Mouse (Mus musculus): Measurements from ENCODE around the gene Mrpl20. TPM values are rescaled to one million over a fixed set of nuclear protein-coding genes. Genes with fewer than 3 reads are reported as not detected.

The Mrpl20 gene
- polyA plus RNA-seq, 1 experiment, result 73.4 TPM

DNA sequence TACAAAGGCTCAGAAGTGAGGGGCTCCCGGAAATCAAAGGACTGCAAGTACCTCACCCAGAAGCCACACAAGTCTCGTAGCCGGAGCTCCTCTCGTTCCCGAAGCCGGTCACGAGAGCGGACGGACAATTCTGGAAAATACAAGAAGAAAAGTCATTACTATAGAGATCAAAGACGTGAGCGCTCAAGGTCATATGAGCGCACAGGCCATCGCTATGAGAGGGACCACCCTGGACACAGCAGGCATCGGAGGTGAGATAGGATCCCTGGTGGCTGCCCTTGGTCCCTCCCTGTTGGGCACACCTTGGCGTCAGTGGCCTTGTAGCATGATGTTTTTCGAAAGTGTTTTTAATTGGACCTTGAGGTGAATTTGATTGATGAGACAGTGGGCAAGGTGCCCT lies 20.8 kb downstream of the Mrpl20 start:
- 93% methylated on average over 16 of the region's 16 CpGs for WGBS

DNA sequence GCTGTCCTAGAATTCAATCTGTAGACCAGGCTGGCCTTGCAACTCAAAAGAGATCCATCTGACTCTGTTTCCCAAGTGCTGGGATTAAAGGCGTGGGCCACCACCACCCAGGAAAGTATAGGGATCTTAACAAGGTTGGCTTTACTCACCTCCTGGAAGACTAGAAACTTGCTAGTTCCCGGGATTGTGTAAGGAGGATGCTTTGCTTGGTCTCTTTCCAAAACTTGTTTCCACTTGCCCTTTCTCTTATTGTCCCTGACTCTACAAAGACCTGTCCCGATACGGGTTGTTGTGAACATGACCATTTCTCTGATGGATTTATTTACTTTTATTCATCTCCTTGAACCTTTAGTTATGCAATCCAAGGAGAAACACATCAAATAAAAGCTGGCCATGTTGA lies 27.2 kb downstream of the Mrpl20 start:
- WGBS, result 90% methylated on average over 4 of the region's 4 CpGs
- DNase-seq (ENCODE audit: low read depth, low spot score), result no peak

More for the DNA sequence above, 20.8 kb downstream of the Mrpl20 start:
- DNase-seq (ENCODE audit: low read depth, low spot score), result no peak

DNA sequence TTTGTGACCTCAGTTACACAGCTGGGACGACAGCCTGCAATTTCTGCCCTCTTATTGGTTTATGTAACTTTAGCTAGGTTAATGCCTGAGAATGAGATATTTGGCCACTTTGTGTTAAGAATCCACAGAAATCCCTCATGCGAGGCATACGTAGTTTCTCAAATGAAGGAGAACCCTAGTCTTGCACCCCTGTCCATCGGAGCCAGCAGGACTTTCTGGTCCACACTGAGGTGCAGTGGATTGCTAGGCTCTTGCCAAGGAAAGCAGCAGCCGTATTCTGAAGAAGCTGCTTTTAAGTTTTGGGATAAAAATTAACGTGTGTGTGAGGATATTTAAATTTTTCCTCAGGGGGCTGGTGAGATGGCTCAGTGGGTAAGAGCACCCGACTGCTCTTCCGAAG lies 27.9 kb downstream of the Mrpl20 start:
- WGBS, result 42% methylated on average over 8 of the region's 8 CpGs
- no peak for DNase-seq (ENCODE audit: low read depth, low spot score)

DNA sequence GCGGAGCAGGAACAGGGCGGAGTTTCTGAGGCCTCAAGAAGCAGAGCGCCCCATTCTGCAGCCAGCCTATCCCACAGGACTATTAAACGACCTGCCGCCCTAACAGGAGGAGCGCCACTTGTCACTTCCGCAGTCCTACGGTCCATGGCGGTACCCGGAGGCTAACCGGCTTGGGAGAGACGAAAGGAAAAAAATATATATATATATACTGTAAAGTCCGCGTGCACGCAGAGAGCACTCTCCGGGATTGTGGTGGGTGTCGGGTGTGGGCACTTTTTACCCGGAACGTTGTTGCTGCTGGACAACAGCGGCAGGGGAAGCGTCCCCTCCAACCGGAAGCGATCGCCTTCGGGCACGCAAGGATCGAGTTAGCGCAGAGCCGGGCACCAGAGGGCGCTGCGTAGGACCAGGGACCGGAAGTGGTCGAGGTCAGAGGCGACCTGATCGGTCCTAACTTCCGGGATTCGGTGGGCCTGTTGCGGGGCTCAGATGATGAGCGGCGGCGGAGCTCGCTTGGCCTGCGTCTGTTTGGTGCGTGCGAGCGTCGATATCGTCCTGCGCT lies 28.6 kb downstream of the Mrpl20 start, which contains the start of gene Aurkaip1:
Gene Aurkaip1, plus strand, starts transcription at position 68 of the 562 bp plus-strand sequence.
- under 1% methylated on average over 49 of the region's 49 CpGs for WGBS
- peak; percentile 71 for DNase-seq (ENCODE audit: low read depth, low spot score)

DNA sequence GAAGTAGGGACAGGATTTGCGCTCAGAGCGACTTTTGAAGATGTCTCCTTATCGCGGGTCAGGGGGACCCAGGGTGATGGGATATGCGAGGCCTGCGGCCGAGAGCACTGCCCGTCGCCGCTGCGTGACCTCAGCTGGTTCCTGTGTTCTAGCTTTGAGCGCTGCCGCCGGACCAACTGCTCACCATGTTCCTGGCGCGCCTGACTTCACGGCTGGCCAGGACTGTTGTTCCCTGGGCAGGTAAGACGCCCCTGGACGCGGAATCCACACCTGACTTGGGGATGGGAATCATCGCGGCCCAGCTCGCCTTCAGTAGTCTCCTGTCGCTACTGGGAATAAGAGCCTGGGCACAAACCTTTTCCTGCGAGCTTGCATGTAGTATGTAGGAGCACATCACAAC lies 29.2 kb downstream of the Mrpl20 start:
- no peak for DNase-seq (ENCODE audit: low read depth, low spot score)
- WGBS, result under 1% methylated on average over 25 of the region's 25 CpGs

DNA sequence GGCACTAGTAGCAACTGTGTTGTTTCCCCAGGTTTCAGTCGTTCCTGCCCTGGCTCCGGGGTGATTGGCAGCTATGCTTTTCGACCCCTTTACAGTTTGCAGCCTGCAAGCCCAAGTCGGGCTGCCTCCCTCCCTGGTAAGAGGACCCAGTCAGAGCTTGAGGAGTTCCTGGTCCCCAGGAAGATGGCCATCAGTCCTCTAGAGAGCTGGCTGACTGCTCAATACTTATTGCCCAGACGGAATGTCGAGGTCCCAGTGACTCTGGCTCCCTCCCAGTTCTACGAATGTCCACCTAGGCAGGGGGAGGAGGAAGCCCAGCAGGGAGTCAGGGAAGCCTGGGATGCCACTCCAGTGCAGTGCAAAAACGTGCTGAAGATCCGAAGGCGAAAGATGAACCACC lies 29.6 kb downstream of the Mrpl20 start:
- WGBS, result 36% methylated on average over 10 of the region's 10 CpGs
- no peak for DNase-seq (ENCODE audit: low read depth, low spot score)

DNA sequence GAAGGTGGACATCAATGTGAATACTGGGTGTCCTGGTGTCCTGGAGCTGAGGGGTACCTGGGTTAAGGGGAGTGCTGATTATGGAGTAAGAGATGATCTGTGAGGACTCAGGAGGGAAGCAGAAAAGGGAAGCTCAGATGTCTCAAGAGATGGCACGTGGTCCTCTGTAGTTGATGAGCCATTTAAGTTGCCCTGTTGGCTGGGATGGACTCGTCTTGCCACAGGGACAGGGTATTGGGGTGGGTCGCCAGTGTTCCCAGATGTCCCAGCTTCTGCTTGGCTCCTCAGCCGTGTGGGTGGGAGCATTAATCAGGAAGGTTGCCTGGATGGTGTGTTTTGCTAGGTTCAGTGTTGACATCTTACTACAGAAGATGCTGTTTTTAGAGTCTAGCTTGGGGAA lies 30.6 kb downstream of the Mrpl20 start:
- no peak for DNase-seq (ENCODE audit: low read depth, low spot score)
- WGBS, result 78% methylated on average over 4 of the region's 4 CpGs

DNA sequence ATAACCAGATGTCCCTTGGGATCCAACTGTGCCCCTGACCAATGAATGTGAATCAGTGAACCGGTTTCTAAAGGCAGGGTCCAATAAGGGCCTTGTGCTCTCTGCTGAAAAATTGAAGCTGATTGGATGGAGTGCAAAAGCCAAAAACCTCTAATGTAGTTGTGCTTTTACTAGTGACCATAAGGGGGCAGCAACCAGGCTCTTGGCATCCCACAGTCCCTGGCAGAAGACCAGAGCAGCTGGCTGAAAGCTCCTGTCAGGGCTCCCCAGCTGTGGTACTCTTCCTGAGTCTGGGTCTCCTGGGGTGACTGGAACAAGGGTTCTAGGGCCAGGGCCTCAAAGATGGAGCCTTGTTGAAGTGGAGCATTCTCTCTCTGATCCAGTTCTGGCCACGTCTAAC lies 31.2 kb downstream of the Mrpl20 start:
- 17% methylated on average over 2 of the region's 2 CpGs for WGBS
- DNase-seq (ENCODE audit: low read depth, low spot score), result no peak

DNA sequence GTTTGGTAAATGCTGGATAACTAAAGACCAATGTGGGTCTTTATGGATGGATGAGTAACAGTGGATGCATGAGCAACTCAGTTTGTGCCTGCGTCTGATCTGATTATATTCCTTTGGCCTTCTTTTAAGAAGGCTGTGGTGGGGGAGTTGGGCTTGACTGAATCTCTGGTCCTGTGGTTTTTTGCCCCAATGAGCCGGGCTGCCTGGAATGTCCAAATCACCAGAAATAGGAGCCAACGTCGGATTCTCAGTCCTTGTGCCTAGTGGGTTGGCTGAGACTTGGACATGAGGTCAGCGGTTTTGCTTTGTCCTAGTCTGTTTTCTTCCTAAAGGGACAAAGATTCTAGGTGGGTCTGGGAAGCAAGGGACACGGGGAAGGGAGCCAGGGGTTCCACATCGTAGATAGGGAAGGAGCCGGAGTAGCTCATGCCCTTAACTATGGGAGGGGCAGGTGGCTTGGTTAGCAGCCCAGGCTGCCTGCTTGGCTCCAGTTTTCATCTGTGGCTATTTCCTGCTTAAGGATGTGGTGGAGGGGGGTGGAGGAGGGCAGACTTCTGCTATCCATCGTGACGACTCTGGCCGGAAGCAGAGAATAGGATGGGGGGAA lies 34.8 kb downstream of the Mrpl20 start:
- 45% methylated on average over 11 of the region's 11 CpGs for WGBS
- no peak for DNase-seq (ENCODE audit: low read depth, low spot score)

DNA sequence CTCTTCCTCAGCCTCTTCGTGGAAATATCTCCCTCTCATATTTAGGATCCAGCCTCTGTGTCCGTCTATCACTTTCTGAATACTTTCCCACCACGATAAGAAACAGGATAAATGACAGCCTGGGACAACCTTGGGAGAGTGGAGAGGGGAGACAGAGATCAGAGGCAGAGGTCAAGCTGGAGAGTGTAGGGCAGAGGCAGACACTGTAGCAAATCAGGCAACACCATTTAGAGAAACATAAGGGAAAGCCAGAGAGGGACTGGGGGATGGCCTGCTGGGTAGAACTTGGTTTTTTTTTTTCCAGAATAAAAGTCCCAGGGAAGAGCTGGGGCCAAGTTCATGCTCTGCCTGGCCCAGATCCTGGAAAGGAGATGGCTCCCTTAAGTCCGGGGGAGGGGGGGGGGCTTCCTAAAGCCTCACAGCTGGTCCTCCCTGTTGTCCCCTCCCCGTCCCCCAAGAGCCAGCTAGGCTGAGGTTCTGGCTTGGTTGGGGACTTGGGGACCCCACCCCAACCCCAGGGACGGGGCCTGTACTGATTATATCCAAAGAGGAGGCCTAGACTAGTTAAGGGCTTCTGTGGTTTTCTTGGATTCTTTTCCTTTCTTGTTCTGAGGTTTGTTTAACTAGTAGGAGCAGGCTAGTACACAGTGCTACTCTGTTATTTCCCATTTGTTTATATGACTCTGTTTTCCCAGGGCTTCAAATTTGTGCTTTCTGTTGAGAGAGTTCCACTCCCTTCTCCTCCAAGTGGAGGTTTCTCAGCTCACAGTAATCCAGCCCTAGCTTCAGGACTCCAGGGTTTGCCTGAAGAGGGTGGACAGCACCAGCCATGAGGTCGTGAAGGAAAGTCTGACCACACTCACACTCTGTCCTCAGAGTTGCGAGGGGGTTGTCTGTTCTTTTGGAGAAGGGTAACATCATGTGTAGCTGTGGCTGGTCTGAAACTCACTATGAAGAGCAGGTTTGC lies 35.8 kb downstream of the Mrpl20 start:
- 59% methylated on average over 8 of the region's 8 CpGs for WGBS
- DNase-seq (ENCODE audit: low read depth, low spot score), result no peak

DNA sequence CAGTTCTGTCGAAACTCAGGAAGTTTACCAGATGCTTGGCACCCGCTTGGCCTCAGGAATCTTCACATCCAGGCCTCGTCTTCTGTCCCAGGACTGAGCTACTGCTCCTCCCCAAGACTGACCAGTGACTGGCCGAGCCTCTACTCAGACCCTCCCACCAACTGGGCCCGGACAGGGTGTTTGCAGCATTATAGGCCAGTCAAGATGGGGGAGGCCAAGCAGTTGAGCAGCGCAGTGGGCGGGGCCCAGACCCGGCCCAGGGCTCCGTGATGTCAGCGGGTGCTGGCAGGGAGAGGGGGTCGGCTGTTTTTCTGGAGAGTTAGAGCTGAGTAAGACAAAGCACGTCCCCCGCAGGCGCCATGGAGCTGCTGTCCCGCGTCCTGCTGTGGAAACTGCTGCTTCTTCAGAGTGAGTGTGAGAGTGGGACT lies 36.8 kb downstream of the Mrpl20 start, which contains the start of gene Mxra8:
Gene Mxra8, plus strand, starts transcription at position 198 of the 428 bp plus-strand sequence.
- DNase-seq (ENCODE audit: low read depth, low spot score), result no peak
- 50% methylated on average over 16 of the region's 16 CpGs for WGBS

DNA sequence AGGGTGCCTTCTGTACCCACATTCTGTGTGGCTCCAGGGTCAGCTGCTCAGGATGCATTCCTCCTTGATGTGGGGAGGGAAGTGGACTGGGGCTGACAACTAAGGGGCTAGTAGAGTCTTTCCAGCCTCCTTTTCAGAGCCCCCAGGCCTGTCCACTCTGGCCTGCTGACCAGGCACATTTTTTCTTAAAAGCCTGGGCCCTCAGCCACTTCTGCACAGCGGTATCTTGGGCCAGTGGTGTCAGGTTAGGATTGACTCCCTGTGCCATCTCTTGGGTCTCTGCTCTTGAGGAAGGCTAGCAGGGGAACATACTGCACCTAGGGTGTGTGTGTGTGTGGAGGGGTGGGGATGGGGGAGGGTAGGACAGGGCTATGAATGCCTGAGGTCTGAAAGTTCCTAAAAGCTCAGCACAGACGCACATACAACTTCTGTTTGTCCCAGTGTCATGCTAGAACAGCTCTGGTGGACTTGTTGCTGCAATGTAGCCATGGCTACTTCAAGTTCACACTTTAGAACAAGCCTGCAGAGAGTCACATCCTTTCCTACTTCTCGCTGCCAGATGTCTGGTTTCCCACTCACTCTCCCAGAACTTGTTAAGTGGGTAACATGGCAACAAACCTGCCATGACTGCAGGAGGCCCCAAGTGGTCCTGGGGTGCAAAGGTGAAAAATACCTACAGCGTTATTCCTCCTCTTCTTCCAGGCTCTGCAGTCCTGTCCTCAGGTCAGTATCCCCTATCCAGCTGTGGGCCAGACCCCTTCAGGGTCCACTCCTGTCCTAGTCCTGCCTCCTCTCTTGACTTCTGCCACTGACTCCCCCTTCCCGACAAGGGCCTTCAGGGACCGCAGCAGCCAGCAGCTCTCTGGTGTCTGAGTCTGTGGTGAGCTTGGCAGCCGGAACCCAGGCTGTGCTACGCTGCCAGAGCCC lies 37.7 kb downstream of the Mrpl20 start:
- WGBS, result 18% methylated on average over 8 of the region's 8 CpGs
- no peak for DNase-seq (ENCODE audit: low read depth, low spot score)

DNA sequence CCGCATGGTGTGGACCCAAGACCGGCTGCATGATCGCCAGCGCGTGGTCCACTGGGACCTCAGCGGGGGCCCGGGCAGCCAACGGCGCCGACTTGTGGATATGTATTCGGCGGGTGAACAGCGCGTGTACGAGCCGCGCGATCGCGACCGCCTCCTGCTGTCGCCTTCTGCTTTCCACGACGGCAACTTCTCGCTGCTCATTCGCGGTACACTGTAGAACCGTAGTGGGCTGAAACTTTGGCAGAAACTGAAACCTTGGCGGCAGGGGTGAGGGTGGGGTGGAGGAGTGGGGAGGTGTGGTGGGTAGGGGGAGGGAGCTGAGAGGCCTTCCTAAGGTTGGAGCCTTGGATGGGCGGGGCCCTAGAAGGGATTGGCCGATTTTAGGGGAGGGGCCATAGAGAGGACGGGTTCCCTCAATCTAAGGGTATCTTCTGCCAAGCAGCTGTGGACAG lies 38.4 kb downstream of the Mrpl20 start:
- WGBS, result under 1% methylated on average over 32 of the region's 32 CpGs
- no peak for DNase-seq (ENCODE audit: low read depth, low spot score)

DNA sequence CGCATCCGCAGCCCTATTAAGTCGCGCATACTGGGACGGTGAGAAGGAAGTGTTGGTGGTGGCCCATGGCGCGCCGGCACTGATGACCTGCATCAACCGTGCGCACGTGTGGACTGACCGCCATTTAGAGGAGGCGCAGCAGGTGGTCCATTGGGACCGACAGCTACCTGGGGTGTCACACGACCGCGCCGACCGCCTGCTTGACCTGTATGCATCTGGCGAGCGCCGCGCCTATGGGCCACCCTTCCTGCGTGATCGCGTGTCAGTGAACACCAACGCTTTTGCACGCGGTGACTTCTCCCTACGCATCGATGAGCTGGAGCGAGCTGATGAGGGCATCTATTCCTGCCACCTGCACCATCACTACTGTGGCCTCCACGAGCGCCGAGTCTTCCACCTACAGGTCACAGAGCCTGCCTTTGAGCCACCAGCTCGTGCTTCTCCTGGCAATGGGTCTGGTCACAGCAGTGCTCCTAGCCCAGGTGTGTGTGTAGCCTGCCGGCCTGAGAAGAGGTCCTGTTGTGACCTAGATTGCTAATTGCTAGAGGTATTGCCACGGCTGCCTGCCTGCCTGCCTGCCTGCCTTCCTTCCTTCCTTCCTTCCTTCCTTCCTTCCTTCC lies 39.1 kb downstream of the Mrpl20 start:
- WGBS, result 40% methylated on average over 38 of the region's 38 CpGs

DNA sequence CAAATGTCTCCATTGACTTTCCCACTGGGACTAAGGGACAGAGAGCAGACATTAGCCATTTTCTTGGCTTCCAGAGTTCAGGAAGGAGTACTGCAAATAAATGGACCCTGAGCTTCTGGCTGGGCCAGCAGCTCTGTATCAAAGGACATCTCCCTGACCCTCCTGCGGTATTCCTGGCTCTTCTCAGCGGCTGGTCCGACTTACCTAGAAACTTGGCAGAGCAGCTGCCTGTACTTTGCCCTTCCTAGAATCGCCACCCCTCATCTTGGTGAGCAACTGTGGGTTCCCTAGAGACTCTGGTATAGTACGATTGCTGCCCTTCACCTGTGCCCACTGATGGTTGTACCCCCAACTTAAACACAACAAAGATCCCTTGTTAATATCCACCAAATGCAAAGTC lies 40.6 kb downstream of the Mrpl20 start:
- 43% methylated on average over 5 of the region's 5 CpGs for WGBS
- DNase-seq (ENCODE audit: low read depth, low spot score), result no peak

More for the DNA sequence above, 39.1 kb downstream of the Mrpl20 start:
- no peak for DNase-seq (ENCODE audit: low read depth, low spot score)

DNA sequence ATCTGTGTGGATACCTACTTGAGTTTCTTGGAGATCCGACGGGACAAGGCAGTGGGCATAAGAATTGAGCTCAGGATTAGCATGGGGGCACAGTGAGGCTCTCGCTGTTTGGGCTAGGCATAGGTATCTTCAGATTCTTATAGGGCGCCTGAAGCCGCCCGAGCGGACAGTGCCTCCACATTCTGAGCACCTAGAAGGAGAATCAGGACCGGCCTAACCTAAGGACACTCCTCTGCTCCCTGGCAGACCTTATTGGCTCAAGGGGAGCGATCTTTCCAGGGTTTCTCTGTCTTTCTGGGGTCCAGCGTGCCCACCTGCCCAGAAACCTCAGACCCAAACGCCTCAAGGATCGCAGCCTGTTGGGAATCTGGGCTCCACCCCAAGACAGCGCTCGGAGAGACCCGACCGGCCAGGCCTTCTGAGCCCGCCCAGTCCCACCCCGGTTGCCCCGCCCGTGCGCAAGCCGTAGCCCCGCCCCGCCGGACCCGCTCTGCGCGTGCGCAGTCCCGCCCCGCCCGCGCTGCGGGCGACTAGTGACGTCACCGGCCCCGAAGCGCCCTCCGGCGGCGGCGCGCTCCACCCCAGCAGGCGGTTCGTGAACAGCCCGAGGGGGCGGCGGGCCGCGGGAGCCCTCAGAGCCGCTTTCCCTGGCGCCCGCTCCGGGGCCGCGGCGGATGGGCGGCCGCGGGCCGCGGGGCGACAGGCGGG lies 44.3 kb downstream of the Mrpl20 start, which contains the start of gene Dvl1:
Gene Dvl1, plus strand, starts transcription at position 532 of the 708 bp plus-strand sequence.
- 3% methylated on average over 65 of the region's 65 CpGs for WGBS
- DNase-seq (ENCODE audit: low read depth, low spot score), result peak; percentile 46

DNA sequence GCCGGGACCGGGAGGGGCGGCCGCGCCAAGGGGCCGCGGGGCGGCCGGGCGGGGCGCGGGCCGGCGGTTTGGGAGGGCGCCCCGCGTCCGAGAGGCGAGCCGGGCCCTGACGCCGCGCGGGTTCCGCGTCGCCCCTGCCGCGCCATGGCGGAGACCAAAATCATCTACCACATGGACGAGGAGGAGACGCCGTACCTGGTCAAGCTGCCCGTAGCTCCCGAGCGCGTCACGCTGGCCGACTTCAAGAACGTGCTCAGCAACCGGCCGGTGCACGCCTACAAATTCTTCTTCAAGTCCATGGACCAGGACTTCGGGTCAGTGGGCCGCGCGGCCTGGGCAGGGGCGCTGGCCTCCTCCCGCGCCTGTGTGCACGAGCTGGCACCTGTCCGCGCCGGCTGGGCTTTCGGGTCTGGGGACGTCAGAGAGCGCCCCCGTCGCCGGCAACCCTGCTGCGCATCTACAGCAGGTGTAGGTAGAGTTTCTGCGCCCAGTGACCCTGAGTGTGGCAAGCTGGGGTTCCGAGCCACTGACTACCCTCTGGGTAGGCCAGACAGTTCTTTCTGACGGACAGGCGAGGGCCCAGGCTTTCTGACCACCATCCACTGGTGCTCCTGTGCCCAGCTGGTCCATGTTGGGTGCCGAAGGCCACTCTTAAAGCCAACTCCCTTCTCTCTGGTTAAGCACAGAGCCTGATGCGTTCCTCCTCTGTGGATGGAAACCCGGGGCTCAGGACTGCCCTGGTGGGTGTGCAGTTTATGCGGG lies 45.1 kb downstream of the Mrpl20 start:
- 1% methylated on average over 69 of the region's 69 CpGs for WGBS
- no peak for DNase-seq (ENCODE audit: low read depth, low spot score)
